Mouse (Mus musculus) embryonic facial prominence, embryonic 14.5 days (tissue): ENCODE measurements at regions not wholly inside any gene's neighbourhood (a gene's known extent, or its start where the extent isn't known, plus 50 kb on each side); places are given as distances from the start of the nearest gene placed in this dataset.

Experiments
- ATAC-seq: fragments of 200-750 bp; cut with Nextera tagmentation; 2 replicates; pipeline ENCODE4 v1.8.0; 2017; ENCODE audit warnings: low read depth, moderate number of reproducible peaks, moderate TSS enrichment
- DNase-seq: peaks from one replicate; pipeline ENCODE4 v3.0.0-alpha.2; 2015; ENCODE audit warnings: low spot score
- H3K27ac ChIP-seq: fragments of 300-500 bp; sonication (generic); replicated peaks from 2 replicates; pipeline ENCODE4 v1.5.1; 2014; ENCODE audit warnings: low read depth, mild to moderate bottlenecking, low read length, moderate library complexity
- H3K27me3 ChIP-seq: fragments of 300-500 bp; sonication (generic); replicated peaks from 2 replicates; pipeline ENCODE4 v1.6.1; 2014; ENCODE audit warnings: low read length; ENCODE audit not compliant: control insufficient read depth, insufficient read depth
- H3K36me3 ChIP-seq: fragments of 300-500 bp; sonication (generic); 2 replicates; pipeline ENCODE4 v1.6.1; 2014; ENCODE audit warnings: low read length, mixed read lengths; ENCODE audit not compliant: control insufficient read depth, insufficient read depth
- H3K4me1 ChIP-seq: fragments of 300-500 bp; sonication (generic); 2 replicates; pipeline ENCODE4 v1.6.1; 2014; ENCODE audit warnings: antibody characterized with exemption, low read length; ENCODE audit not compliant: control insufficient read depth, insufficient read depth
- H3K4me2 ChIP-seq: fragments of 300-500 bp; sonication (generic); 2 replicates; pipeline ENCODE4 v1.6.1; 2014; ENCODE audit warnings: low read depth, mild to moderate bottlenecking, low read length, moderate library complexity, mixed read lengths
- H3K4me3 ChIP-seq: fragments of 300-500 bp; sonication (generic); 2 replicates; pipeline ENCODE4 v1.5.1; 2014; ENCODE audit warnings: low read depth, mild to moderate bottlenecking, low read length
- H3K9ac ChIP-seq: fragments of 300-500 bp; sonication (generic); 2 replicates; pipeline ENCODE4 v1.6.1; 2014; ENCODE audit warnings: low read depth, mild to moderate bottlenecking, low read length, moderate library complexity, mixed read lengths
- H3K9me3 ChIP-seq: fragments of 300-500 bp; sonication (generic); 2 replicates; pipeline ENCODE4 v1.6.1; 2016; ENCODE audit warnings: low read length; ENCODE audit not compliant: control insufficient read depth
- WGBS: fragments of 180-500 bp; shearing (Covaris S2); extraction: QIAGEN DNeasy Blood & Tissue Kit; methylation state at CpG from one replicate; pipeline ENCODE4 v1.1.7; 2014; 5-methylcytosine and 5-hydroxymethylcytosine counted together

GRCm38 (mm10) chr15:61142851-61143250 is 220.0 kb upstream of the A1bg start:
- Histone ChIP-seq H3K4me1 (no peaks in the 10 kb centered on the region), H3K36me3 (no peaks in the 10 kb centered on the region), H3K27ac (no peak overlapping the region), H3K9ac (no peak overlapping the region), H3K4me3 (no peak overlapping the region), H3K4me2 (no peak overlapping the region), H3K27me3 (no peaks in the 10 kb centered on the region), H3K9me3 (no peaks in the 10 kb centered on the region)
- 77% methylated on average over 3 of the region's 3 CpGs for WGBS
- ATAC-seq: no peak
- no peak for DNase-seq

GRCm38 (mm10) chr15:61139151-61139550 is 216.3 kb upstream of the A1bg start:
- no peaks in the 10 kb centered on the region for H3K4me1 ChIP-seq
- peak; percentile 78 for DNase-seq
- H3K9me3 ChIP-seq: no peaks in the 10 kb centered on the region
- peak; percentile 57 for ATAC-seq
- H3K4me3 ChIP-seq: no peak overlapping the region
- no peaks in the 10 kb centered on the region for H3K36me3 ChIP-seq
- H3K4me2 ChIP-seq: no peak overlapping the region
- no peaks in the 10 kb centered on the region for H3K27me3 ChIP-seq
- 47% methylated on average over 5 of the region's 5 CpGs for WGBS
- no peak overlapping the region for H3K27ac ChIP-seq
- no peak overlapping the region for H3K9ac ChIP-seq

GRCm38 (mm10) chr15:61136781-61137180 is 214.0 kb upstream of the A1bg start:
- no peaks in the 10 kb centered on the region for H3K9me3 ChIP-seq
- H3K4me2 ChIP-seq: no peak overlapping the region
- H3K4me3 ChIP-seq: no peak overlapping the region
- DNase-seq (peak; percentile 41), ATAC-seq (peak; percentile 42; the same call in 1 of the 2 replicates)
- 70% methylated on average over 2 of the region's 2 CpGs for WGBS
- H3K27ac ChIP-seq: no peak overlapping the region
- H3K27me3 ChIP-seq: no peaks in the 10 kb centered on the region
- no peaks in the 10 kb centered on the region for H3K36me3 ChIP-seq
- no peak overlapping the region for H3K9ac ChIP-seq
- no peaks in the 10 kb centered on the region for H3K4me1 ChIP-seq

GRCm38 (mm10) chr15:61133316-61133715 is 210.5 kb upstream of the A1bg start:
- peak; percentile 47; the same call in 1 of the 2 replicates for ATAC-seq
- no peaks in the 10 kb centered on the region for H3K9me3 ChIP-seq
- 88% methylated on average over 1 of the region's 1 CpGs for WGBS
- no peaks in the 10 kb centered on the region for H3K4me1 ChIP-seq
- no peak overlapping the region for H3K9ac ChIP-seq
- no peak overlapping the region for H3K4me3 ChIP-seq
- H3K4me2 ChIP-seq: no peak overlapping the region
- H3K27ac ChIP-seq: no peak overlapping the region
- DNase-seq: no peak
- H3K36me3 ChIP-seq: no peaks in the 10 kb centered on the region
- H3K27me3 ChIP-seq: no peaks in the 10 kb centered on the region

DNA sequence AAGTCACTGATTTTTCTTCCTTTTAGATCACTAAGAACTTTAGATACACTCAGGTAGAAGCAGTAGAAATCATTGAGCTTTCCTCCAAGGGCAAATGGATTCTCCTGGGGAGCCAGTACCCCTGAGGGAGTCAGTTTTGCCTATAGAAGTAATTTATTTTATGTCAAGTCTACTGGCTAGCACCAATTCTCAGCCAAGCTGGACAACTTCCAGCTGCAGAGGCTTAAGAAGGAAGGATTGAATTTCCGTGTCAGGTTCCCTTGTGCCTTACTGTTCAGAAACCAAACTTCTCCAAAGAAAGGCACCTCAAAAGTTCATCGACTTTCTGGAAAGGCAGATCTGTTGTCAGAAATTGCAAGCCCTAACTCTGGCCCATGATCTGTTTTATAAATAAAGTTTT is 205.2 kb upstream of the A1bg start:
- ATAC-seq: no peak

GRCm38 (mm10) chr15:61127130-61127529 is 204.3 kb upstream of the A1bg start:
- no peaks in the 10 kb centered on the region for H3K36me3 ChIP-seq
- H3K27me3 ChIP-seq: no peaks in the 10 kb centered on the region
- H3K9me3 ChIP-seq: no peaks in the 10 kb centered on the region
- no peak overlapping the region for H3K9ac ChIP-seq
- no peak overlapping the region for H3K4me3 ChIP-seq
- DNase-seq: peak; percentile 71
- H3K27ac ChIP-seq: no peak overlapping the region
- no peak for ATAC-seq
- 0 out of 2 replicates have a peak, but pooled peaks cover 4% of the 10 kb centered on the region for H3K4me1 ChIP-seq
- H3K4me2 ChIP-seq: no peak overlapping the region

More for the DNA sequence above, 205.2 kb upstream of the A1bg start:
- no peaks in the 10 kb centered on the region for H3K36me3 ChIP-seq
- no peak overlapping the region for H3K27ac ChIP-seq
- peak; percentile 40 for DNase-seq
- no peak overlapping the region for H3K4me2 ChIP-seq
- H3K4me3 ChIP-seq: no peak overlapping the region
- no peak overlapping the region for H3K9ac ChIP-seq
- no peaks in the 10 kb centered on the region for H3K27me3 ChIP-seq
- H3K4me1 ChIP-seq: 0 out of 2 replicates have a peak, but pooled peaks cover 4% of the 10 kb centered on the region
- WGBS: 61% methylated on average over 2 of the region's 2 CpGs
- H3K9me3 ChIP-seq: no peaks in the 10 kb centered on the region

- no peak for DNase-seq
- H3K27me3 ChIP-seq: no peaks in the 10 kb centered on the region
- H3K9ac ChIP-seq: no peak overlapping the region
- H3K4me2 ChIP-seq: no peak overlapping the region
- H3K4me3 ChIP-seq: no peak overlapping the region
- ATAC-seq: no peak
- H3K27ac ChIP-seq: no peak overlapping the region
- no peaks in the 10 kb centered on the region for H3K9me3 ChIP-seq
- 55% methylated on average over 1 of the region's 1 CpGs for WGBS
- H3K36me3 ChIP-seq: no peaks in the 10 kb centered on the region
- H3K4me1 ChIP-seq: no peaks in the 10 kb centered on the region
These were observed 194.1 kb upstream of the A1bg start for GRCm38 (mm10) chr15:61116912-61117311.

GRCm38 (mm10) chr15:61109429-61110128 is 186.8 kb upstream of the A1bg start:
- no peaks in the 10 kb centered on the region for H3K9me3 ChIP-seq
- no peak overlapping the region for H3K4me2 ChIP-seq
- ATAC-seq (peak; percentile 55; the same call in 1 of the 2 replicates), DNase-seq (peak; percentile 81)
- peak overlapping the region; percentile 31 for H3K27ac ChIP-seq
- H3K4me1 ChIP-seq: peaks cover 9% of the 10 kb centered on the region; the same call in 1 of the 2 replicates
- no peaks in the 10 kb centered on the region for H3K36me3 ChIP-seq
- H3K27me3 ChIP-seq: no peaks in the 10 kb centered on the region
- H3K4me3 ChIP-seq: no peak overlapping the region
- no peak overlapping the region for H3K9ac ChIP-seq
- 6% methylated on average over 4 of the region's 4 CpGs for WGBS

- peak; percentile 53; the same call in 1 of the 2 replicates for ATAC-seq
- Histone ChIP-seq H3K4me2 (no peak overlapping the region), H3K4me3 (no peak overlapping the region), H3K36me3 (no peaks in the 10 kb centered on the region), H3K4me1 (peaks cover 9% of the 10 kb centered on the region; the same call in 1 of the 2 replicates), H3K9me3 (no peaks in the 10 kb centered on the region), H3K9ac (no peak overlapping the region), H3K27ac (peak overlapping the region; percentile 31), H3K27me3 (no peaks in the 10 kb centered on the region)
- DNase-seq: peak; percentile 67
- WGBS: 34% methylated on average over 2 of the region's 2 CpGs
These were observed 186.1 kb upstream of the A1bg start for GRCm38 (mm10) chr15:61108957-61109356.
